Mouse (Mus musculus) stomach, embryonic 16.5 days (tissue): Measurements from ENCODE around the gene Cramp1l. TPM values are rescaled to one million over a fixed set of nuclear protein-coding genes. Genes with fewer than 3 reads are reported as not detected.
"Not testable (repeated sequence)": the region's sequence is repeated elsewhere in the genome, so short reads cannot be mapped to it uniquely, and the experiment has no call there.

Source experiments
- ATAC-seq: fragments of 200-750 bp; cut with Nextera tagmentation; 2 replicates; pipeline ENCODE4 v1.8.0; 2017; ENCODE audit warnings: moderate number of reproducible peaks, moderate TSS enrichment; ENCODE audit not compliant: insufficient read depth, low FRiP score
- H3K27ac ChIP-seq: fragments of 300-500 bp; sonication (generic); 2 replicates; pipeline ENCODE4 v1.5.1; 2014; ENCODE audit warnings: low read length
- H3K27me3 ChIP-seq: fragments of 300-500 bp; sonication (generic); 2 replicates; pipeline ENCODE4 v1.6.1; 2014; ENCODE audit warnings: low read length, control low read depth, mixed read lengths; ENCODE audit not compliant: control insufficient read depth, insufficient read depth
- H3K36me3 ChIP-seq: fragments of 300-500 bp; sonication (generic); 2 replicates; pipeline ENCODE4 v1.6.1; 2014; ENCODE audit warnings: low read length; ENCODE audit not compliant: control insufficient read depth, insufficient read depth
- H3K4me1 ChIP-seq: fragments of 300-500 bp; sonication (generic); 2 replicates; pipeline ENCODE4 v1.6.1; 2014; ENCODE audit warnings: low read length, control low read depth, mixed read lengths; ENCODE audit not compliant: control insufficient read depth, insufficient read depth
- H3K4me2 ChIP-seq: fragments of 300-500 bp; sonication (generic); 2 replicates; pipeline ENCODE4 v1.6.1; 2014; ENCODE audit warnings: low read depth, low read length, mixed read lengths
- H3K4me3 ChIP-seq: fragments of 300-500 bp; sonication (generic); replicated peaks from 2 replicates; pipeline ENCODE4 v1.5.1; 2014; ENCODE audit warnings: mild to moderate bottlenecking, low read length
- H3K9ac ChIP-seq: fragments of 300-500 bp; sonication (generic); 2 replicates; pipeline ENCODE4 v1.6.1; 2014; ENCODE audit warnings: low read length
- H3K9me3 ChIP-seq: fragments of 300-500 bp; sonication (generic); replicated peaks from 2 replicates; pipeline ENCODE4 v1.6.1; 2016; ENCODE audit warnings: low read length, control low read depth; ENCODE audit not compliant: control insufficient read depth
- WGBS: fragments of 180-500 bp; shearing (Covaris S2); extraction: QIAGEN DNeasy Blood & Tissue Kit; methylation state at CpG from one replicate; pipeline ENCODE4 v1.1.7; 2014; 5-methylcytosine and 5-hydroxymethylcytosine counted together
- polyA plus RNA-seq: library from polyadenylated mRNA; unstranded; fragments of >200 nt; fragmentation: Nextera tagmentation; extraction: Ambion mirVana; gene quantifications from 2 replicates; pipeline ENCODE4 v1.2.1, GENCODE M21; 2015

The Cramp1l gene
- polyA plus RNA-seq, 1 experiment from 2014 or later: 4.2 TPM

GRCm38 (mm10) chr17:24943036-24943435 lies 72.6 kb downstream of the Cramp1l start:
- H3K36me3 ChIP-seq: peaks cover 4% of the 10 kb centered on the region

DNA sequence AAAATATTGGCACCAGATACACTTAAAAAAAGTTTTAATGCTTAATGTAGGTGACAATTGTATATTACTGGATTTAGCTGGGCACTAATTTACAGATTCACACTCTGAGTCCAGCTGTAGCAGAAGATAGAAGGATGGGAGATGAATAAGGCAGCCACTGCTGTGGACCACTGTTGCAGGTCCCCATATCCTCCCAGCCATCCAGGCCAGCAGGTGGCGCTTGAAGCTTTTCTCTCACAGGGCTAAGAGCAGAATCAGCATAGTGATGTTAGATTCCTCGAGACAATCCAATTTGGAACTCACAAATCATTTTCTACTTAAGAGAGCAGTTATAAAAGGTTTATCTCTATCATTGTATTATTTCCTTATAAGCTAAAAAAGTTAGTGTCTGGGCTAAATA lies 73.1 kb downstream of the Cramp1l start:
- not testable (repeated sequence) for H3K9ac ChIP-seq, H3K4me3 ChIP-seq, H3K36me3 ChIP-seq, H3K27ac ChIP-seq, H3K27me3 ChIP-seq, H3K9me3 ChIP-seq, H3K4me1 ChIP-seq, H3K4me2 ChIP-seq
- peak; percentile 72; the same call in 1 of the 2 replicates for ATAC-seq
- WGBS: 9% methylated on average over 2 of the region's 2 CpGs

More at GRCm38 (mm10) chr17:24943036-24943435, 72.6 kb downstream of the Cramp1l start:
- no peak for ATAC-seq
- H3K4me3 ChIP-seq: no peak overlapping the region
- H3K27ac ChIP-seq: no peak overlapping the region
- no peaks in the 10 kb centered on the region for H3K27me3 ChIP-seq
- H3K9me3 ChIP-seq: no peaks in the 10 kb centered on the region
- H3K4me1 ChIP-seq: no peaks in the 10 kb centered on the region
- H3K4me2 ChIP-seq: no peak overlapping the region
- H3K9ac ChIP-seq: no peak overlapping the region
- WGBS: 89% methylated on average over 7 of the region's 7 CpGs

- 40% methylated on average over 6 of the region's 6 CpGs for WGBS
- Histone ChIP-seq H3K4me2 (peak overlapping the region; percentile 86), H3K4me3 (peak overlapping the region; percentile 97), H3K27me3 (no peaks in the 10 kb centered on the region), H3K36me3 (no peaks in the 10 kb centered on the region), H3K9me3 (no peaks in the 10 kb centered on the region), H3K27ac (peak overlapping the region; percentile 82), H3K9ac (peak overlapping the region; percentile 83), H3K4me1 (peaks cover 20% of the 10 kb centered on the region)
- ATAC-seq: no peak
These were observed 78.3 kb downstream of the Cramp1l start for GRCm38 (mm10) chr17:24937266-24937665.

GRCm38 (mm10) chr17:24936259-24937237 lies 79.0 kb downstream of the Cramp1l start, which contains the start of gene Mapk8ip3:
Mapk8ip3 (minus strand) TSS chr17:24936977.
- ATAC-seq: peak; percentile 97
- no peaks in the 10 kb centered on the region for H3K9me3 ChIP-seq
- peak within 1 kb of the TSS; percentile 86 for H3K4me2 ChIP-seq
- H3K9ac ChIP-seq: peak within 1 kb of the TSS; percentile 83
- peaks cover 20% of the 10 kb centered on the region for H3K4me1 ChIP-seq
- WGBS: under 1% methylated on average over 78 of the region's 78 CpGs
- peak within 1 kb of the TSS; percentile 82 for H3K27ac ChIP-seq
- no peaks in the 10 kb centered on the region for H3K27me3 ChIP-seq
- no peaks in the 10 kb centered on the region for H3K36me3 ChIP-seq
- peak within 1 kb of the TSS; percentile 97 for H3K4me3 ChIP-seq

- Histone ChIP-seq H3K4me1 (peaks cover 20% of the 10 kb centered on the region), H3K27me3 (no peaks in the 10 kb centered on the region), H3K36me3 (no peaks in the 10 kb centered on the region), H3K9ac (peak overlapping the region; percentile 83), H3K4me3 (peak overlapping the region; percentile 97), H3K27ac (no peak overlapping the region), H3K4me2 (peak overlapping the region; percentile 86), H3K9me3 (no peaks in the 10 kb centered on the region)
- no peak for ATAC-seq
These were observed 79.9 kb downstream of the Cramp1l start for GRCm38 (mm10) chr17:24935666-24936065.

DNA sequence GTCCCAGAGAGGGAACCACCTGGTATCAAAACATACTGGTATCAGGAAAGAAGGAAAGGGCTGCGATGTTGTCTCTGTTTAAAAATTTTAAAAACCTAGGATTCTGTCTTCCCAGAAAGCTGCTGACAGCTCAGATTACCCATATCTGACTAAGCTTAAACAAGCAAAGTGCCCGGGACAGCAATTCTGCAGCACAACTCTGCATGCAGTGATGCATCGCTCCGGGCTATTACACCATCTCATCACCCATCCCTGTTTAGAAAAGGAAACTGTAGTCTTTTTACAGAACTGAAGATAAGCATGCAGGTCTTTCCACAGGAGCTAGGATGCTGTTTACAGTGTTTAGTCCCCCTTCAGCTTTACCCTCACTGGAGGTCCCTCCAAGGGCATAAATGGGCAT lies 80.7 kb downstream of the Cramp1l start:
- H3K4me3 ChIP-seq: peak overlapping the region; percentile 97
- 59% methylated on average over 4 of the region's 4 CpGs for WGBS
- H3K9ac ChIP-seq: peak overlapping the region; percentile 83; the same call in 1 of the 2 replicates
- no peak overlapping the region for H3K27ac ChIP-seq
- peaks cover 20% of the 10 kb centered on the region for H3K4me1 ChIP-seq
- H3K27me3 ChIP-seq: no peaks in the 10 kb centered on the region
- H3K4me2 ChIP-seq: peak overlapping the region; percentile 86
- H3K9me3 ChIP-seq: no peaks in the 10 kb centered on the region
- ATAC-seq: no peak
- no peaks in the 10 kb centered on the region for H3K36me3 ChIP-seq

DNA sequence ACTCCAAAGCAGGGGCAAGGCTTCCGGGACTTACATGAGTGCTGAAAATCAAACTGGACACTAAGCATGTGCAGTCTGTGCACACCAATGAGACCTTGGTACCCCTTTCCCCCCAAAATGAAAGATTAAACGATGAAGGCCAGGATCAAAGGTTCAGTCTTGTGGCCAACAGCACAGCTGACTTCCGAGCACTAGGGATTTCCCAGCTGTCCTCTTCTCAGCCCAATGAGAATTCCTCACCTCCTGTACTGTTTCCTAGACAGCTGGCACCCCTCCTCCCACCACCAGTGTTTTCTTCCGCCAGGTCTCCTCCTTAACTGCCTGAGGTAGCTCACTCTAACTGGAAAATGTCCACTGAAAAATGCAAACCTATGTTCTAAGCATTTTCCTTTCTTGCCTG lies 82.4 kb downstream of the Cramp1l start:
- Histone ChIP-seq H3K27ac (no peak overlapping the region), H3K9me3 (no peaks in the 10 kb centered on the region), H3K9ac (no peak overlapping the region), H3K4me1 (peaks cover 20% of the 10 kb centered on the region), H3K4me2 (no peak overlapping the region), H3K27me3 (no peaks in the 10 kb centered on the region), H3K4me3 (no peak overlapping the region), H3K36me3 (no peaks in the 10 kb centered on the region)
- ATAC-seq: no peak
- 61% methylated on average over 4 of the region's 4 CpGs for WGBS

- Histone ChIP-seq H3K4me1 (peaks cover 20% of the 10 kb centered on the region), H3K4me2 (no peak overlapping the region), H3K27ac (no peak overlapping the region), H3K4me3 (no peak overlapping the region), H3K27me3 (no peaks in the 10 kb centered on the region), H3K9me3 (no peaks in the 10 kb centered on the region), H3K9ac (no peak overlapping the region), H3K36me3 (peaks cover 5% of the 10 kb centered on the region; the same call in 1 of the 2 replicates)
- 91% methylated on average over 4 of the region's 4 CpGs for WGBS
- no peak for ATAC-seq
These were observed 83.2 kb downstream of the Cramp1l start for GRCm38 (mm10) chr17:24932431-24932830.

DNA sequence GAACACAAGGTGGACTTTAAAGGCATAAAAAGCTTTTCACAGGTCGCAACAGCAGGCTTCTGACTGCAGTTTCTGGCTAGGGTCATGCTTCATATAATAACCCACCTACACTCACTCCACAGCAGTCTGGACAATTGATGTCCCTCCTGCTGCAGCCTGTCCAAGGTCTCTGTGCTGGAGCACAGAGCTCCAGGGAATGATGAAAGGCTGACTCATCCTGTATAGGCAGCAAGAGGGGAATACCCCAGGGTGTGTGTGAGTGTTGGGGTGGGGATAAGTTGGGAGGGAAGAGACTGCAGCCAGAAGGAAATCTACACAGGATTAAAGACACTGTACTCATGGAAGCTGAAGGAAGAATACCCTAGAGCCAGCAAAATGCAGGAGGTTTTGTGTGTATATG lies 86.1 kb downstream of the Cramp1l start:
- Histone ChIP-seq H3K9ac (no peak overlapping the region), H3K27ac (no peak overlapping the region), H3K4me3 (no peak overlapping the region), H3K4me1 (peaks cover 3% of the 10 kb centered on the region), H3K9me3 (no peaks in the 10 kb centered on the region), H3K27me3 (no peaks in the 10 kb centered on the region), H3K36me3 (peaks cover 6% of the 10 kb centered on the region; the same call in 1 of the 2 replicates), H3K4me2 (no peak overlapping the region)
- WGBS: 85% methylated on average over 1 of the region's 1 CpGs
- no peak for ATAC-seq
